Mouse (Mus musculus): ENCODE measurements at regions not wholly inside any gene's neighbourhood (a gene's known extent, or its start where the extent isn't known, plus 50 kb on each side); places are given as distances from the start of the nearest gene placed in this dataset.

DNA sequence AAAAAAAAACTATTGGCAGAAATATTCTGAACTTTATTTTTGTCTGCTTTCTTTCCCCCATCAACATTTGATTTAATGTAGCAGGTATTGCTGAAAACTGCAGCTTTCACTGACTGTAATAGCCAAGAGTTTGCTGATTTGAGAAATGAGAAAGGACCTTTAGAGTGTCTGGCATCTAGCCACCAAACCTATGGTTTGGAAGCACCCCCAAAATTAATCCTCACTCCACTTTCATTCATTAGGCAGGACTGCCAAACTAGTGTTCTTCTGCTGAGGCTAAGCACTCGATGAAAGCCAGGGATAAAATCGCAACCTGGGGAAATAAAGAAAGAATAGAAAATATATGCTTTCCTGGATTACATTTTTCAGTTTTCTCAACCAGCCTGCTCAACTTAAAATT, 320.4 kb downstream of the Atp6ap1l start:
- no peak for DNase-seq

DNA sequence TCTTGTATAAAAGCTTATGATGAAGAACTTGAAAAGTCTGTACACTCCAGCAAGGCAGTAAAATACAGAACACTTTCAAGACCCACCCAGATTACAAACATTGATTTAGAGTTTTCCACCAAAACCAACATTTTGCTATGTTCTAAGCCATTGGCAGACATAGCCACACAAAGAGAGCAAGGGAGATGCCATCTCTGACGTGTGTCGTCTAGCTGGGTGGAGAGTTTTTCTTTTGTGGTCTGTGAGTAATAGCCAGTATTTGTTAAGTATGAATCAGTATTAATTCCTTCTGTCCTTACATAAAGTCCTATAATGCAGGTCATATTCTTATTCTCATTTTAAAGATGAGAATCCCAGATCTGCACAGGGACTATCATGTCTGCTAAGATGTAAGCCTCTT, 329.8 kb downstream of the Atp6ap1l start:
- DNase-seq = no peak

DNA sequence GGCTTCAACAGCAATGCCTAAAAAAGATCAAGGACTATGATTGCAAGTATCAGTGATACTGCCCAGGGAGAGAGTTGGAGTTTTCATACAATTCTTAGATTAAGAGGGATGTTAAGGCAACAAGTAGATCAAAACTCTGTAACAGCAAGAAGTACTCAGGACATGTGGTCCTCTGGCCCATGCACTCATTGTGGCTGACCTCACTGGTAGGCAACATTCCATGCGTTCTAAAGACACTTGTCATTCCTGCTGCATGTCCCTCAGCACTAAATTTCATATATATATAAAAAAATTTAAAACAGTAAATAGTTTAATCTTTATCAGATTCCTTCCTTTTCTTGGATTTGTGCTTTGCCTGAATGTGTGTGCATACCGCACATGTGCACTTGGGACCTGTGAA, 332.6 kb downstream of the Atp6ap1l start:
- no peak for DNase-seq

DNA sequence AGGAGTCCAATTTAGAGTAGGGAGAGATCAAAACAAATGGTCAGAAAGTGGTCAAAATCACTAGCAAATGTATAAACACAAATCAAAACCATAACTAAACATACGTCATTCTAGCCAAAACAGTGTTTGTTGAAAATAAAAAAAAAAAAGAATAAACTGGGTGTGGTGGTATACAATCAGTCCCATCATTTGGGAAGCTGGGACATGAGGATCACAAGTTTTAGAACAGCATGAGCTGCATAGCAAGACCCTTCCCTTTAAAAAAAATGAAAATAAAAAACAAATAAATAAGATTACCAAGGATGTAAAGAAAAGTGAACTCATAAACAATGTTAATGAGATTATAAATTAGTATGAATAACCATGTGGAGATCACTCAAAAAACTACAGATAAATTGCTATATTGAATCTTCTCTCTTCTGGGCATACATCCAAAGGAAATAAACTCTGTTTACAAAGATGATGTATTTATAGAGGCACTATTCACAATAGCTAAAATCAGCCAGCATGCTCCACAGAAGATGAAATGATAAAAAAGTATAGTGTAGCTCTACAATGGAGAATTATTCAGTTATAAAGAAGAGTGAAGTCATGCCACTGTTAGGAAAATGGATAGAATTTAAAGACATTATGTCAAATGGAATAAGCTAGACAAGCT, 341.8 kb downstream of the Atp6ap1l start:
- DNase-seq = no peak

DNA sequence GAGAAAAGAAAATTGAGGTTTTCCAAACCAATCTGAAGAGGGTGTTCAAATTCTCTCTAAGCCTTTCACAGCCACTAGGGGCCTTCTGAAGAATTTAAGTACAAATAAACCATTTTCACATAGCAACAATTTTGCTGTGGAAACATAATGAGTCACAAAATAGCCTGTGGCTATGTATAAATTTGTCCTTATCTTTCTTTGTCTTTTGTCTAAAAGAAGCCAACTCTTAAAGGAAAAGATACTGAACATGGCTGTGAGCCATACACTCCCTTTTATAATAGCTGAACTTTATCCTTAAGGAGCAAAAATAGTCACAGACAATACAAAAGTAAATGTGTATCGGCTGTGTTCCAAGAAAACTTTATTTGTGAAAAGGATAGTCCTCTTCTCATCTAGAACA, 345.1 kb downstream of the Atp6ap1l start:
- no peak for DNase-seq

DNA sequence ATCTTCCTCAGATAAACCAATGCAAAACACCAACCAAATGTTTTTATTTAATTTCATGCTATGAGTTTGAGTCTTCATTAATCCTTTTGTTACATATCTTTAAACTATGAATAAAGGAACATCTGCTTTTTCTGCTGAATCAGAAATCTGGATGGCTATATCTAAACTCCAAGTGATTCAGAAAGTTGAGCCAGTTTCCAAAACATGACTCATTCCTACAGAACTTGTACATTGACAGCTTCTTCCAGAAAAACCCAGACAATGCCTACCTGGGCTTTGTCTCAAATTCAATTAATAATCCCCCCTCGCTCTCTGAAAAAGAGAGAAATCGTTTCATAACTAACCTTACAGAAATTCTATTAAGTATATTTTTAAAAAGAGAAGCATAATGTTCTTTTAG, 345.7 kb downstream of the Atp6ap1l start:
- DNase-seq = no peak

DNA sequence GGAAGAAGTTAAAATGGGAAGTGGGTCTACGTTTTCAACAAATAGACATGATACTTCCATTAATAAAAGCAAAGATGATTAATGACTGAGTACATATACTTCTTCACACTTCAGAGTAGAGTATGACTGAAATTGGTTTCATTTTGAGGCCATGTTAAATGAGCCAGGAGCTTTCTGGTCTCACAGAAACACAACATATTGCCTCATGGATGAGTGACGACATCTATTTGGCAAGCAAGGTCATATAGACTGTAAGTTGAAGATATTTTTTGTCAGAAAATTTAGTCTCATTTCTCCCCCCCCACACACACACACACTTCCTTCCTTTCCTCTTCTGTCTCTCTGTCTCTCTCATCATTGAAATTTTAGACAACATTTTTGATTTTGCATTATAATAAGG, 354.0 kb downstream of the Atp6ap1l start:
- DNase-seq = no peak

DNA sequence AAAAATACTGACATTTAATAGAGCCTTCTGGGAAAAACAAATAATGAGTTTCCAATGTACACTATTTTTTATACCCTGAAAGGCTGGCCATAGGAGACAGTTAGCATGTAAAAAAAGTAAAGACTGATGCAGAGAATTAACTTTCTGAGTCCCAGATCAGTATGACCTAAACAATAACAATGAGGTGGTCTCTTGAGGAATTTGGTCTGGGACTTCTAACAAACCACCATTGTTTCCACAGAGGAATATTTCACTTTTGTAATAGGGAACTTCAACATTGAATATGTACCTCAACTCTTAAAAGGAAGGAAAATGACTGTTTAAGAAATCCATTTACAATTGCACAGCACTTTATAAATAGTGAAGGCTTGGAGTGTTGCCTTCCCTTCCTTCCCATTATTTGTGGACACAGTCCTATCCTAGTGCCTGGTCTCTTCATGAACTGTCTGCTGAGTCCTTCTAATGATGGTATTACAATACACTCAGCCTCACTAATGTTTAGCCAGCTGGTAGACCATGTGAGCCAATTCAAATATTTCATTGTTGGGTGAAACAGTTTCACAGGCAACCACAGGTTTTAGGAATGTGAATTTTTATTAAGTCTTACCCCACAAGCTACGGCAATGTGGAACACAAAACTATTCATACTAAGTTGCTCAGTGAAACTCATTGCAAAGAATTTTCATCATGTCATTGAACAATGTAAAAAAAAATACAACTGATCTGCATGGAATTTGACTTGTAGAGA, 358.7 kb downstream of the Atp6ap1l start:
- no peak for DNase-seq

DNA sequence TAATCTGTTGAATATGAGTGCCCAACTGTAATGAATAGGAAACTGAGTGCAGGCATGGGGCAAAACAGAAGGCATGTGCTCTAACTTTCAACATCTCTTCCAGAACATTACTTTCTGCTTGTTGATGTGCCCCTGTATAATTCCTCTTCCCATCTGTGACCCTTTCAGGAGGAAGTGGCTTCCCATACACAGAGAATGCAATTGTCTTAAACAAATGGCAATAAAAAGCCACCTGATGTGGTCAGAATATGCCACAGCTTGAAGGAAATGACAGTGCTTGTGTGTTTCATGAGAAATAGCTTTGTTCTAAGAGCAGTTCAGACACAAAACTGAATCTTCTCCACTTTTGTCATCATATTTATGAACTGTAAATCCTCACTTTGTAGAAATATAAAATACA, 359.3 kb downstream of the Atp6ap1l start:
- no peak for DNase-seq

DNA sequence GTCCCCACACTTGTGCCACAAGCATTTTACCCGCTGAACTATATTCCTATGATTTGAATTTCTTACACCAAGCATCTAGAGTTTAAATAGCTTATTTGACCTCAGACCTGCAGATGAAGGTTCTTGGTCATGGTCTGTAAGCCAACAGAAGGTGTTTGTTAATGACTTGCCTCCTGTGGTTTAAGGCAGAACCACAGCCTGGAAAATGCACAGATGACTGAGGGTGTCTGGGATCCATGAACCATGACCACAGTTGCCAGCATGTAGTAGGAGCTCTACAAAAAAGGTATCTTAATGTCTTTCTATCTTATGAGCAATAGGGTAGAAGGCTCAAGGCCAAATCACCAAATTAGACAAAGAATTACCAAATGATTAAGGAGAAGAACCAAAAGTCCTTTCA, 367.6 kb downstream of the Atp6ap1l start:
- no peak for DNase-seq

DNA sequence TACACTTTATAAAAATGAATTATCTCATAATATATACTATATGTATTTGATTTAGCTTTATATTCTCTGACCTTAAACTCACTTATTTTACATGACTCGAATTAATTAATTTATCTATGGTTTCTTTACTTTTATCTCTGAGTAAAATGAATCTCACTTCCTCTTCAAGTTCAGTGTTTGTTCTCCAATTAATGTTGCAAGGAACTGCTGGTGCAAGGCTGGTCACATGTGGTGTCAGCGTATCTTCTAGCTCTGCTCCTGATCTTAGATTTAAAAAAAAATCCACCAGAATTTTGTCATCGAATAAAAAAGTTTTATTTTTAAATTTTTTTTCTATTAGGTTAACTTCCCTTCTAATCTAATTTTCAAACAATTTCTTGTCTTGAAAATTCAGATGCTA, 378.2 kb downstream of the Atp6ap1l start:
- no peak for DNase-seq

DNA sequence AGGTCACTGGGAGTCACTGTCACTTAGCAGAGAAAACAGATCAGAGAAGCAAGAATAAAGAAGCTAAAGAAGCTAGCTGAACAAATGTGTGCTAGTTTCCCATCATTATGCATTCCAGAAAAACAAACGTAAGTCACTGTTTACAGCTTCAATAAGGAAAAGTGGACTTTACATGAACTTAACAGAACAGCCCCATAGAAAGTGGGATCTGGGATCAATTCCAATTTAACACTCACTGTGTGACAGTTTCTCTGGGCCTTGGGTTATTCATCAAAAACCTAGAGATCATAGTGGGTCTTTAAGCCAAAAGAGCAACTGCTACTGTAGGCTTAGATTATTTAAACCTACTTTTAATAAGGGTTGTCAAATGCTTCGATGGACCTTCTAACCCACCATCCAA, 379.4 kb downstream of the Atp6ap1l start:
- no peak for DNase-seq

DNA sequence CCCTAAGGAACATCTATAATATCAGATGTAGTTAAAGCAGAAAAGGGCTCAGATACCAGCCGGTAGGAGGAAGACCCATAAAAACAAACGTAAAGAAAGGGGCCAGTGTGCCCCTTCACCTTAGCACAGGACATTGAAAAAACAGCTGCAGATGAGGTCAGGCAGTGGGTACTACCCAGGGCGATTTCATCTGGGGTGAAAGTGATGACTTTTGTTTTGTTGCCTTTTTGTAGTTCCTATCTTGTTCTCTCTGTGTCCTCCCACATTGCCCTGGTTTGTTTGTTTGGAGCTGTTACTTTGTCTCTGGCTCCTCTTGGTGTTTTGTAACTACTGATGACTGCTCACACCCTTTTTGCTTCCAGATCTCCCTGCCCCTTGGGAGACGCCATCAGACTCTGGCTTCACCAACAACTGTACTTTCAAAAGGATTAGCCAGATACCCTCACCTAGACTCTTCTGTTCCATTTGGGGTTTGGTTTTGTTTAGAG, 383.4 kb downstream of the Atp6ap1l start:
- no peak for DNase-seq

DNA sequence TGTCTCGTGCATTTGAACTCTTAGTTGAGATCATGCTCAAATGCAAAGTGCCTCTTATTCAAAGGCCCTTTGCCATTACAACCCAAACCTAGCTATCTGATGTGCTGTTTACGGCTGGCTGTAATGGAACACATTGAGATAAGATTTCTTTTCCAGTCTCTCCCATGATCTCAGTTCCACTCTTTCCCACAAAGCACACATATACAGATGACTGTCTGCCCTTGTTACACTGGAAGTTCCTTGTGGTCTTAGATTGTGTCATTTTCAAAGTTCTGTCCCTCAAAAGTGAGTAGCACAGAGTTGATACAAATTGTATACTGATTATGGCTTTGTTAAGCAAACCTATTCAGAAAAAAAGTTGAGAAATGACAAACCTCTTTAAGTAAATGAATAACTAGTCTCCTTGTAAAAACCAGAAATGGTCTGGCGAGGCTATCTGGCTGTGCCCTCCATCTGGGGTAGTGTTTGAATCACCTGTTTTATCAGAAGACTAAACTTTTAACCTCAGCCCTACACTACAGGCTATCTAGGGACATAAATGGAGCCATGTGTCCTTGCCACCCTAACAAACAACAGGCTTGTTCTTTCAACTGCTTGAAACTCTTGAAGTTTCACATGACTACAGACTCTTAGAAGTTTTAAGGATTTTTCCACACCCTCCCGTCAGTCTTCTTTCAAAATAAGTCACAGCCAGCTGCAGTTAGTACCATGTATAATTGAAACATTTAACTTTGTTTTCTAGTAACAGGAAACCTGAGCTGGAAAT, 384.0 kb downstream of the Atp6ap1l start:
- DNase-seq = no peak

DNA sequence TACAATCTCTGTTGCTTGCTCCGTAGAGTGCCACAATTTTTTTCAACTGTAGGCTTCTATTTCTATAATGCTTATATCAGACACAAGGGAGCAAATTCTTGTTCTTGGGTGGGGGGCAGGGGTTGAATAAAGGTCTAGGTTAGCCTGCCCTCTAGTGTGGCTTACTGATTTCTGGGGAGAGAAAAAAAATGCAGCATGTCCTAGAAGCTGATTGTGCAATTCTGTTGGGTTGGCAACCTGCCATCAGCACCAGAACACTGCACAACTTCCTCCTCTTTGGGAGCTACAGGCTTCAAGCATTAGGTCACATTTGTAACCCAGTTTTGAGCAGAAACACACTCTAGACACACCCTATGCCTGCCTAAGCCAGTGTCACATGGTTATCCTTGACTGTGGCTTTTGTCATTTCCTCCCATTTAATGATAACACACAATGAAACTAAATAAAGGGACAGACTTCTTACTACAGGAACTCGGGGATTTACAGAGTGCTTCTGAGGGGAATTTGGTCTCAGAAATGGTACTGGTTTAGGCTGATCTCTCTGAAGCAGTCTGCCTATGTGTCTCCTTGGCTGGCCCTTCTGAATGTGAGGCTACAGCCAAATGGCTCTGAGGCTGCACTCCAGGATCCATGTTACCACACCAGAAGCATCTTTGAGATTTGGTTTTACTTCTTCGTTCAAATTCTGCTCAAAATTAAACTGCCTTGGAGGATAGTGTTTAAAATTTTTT, 389.2 kb downstream of the Atp6ap1l start:
- DNase-seq = peak; percentile 4

DNA sequence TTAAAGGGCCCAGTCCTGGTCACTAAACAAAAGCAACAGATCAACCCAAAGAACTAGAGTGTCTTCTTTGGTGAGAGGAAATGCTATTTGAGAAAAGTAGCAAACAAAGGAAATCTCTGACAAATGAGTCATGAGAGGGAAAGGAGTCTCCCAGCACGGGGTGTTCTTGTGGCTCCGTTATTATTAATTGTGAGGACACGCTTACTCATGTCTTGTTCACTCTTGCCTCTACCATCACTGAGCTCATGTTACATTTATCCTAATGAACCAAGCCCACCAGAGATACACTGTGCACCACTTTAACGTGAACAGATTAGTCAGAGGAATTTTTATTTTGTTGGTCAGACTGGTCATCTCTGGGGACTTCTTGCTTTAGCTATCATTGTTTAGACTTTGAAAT, 391.3 kb downstream of the Atp6ap1l start:
- no peak for DNase-seq

DNA sequence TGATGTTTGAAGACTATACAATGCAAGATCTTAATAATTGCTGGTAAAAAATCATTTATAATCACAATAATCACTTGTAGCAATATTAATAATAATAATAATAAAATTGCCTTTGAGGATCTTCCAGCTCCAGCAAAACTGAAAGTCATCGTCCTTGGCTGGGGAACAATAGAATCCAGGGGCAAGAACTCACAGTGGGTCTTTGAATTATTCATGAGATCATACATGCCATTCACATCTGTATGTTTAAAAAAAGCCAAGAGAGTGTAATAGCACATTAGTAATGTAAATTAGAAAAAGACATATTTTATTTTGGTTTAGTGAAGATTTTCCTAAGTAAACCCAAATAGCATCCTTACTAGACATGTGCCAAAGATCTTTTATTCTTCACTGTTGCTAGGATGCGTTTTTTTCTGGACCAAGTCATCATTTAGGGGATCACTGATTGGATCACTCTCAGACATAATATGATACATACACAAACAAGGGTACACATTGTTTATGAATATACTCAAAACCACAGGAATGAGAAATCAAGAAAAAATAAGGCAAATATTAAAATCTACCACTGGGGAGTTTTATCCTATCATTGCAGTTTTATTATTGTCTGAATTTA, 392.3 kb downstream of the Atp6ap1l start:
- DNase-seq = no peak

DNA sequence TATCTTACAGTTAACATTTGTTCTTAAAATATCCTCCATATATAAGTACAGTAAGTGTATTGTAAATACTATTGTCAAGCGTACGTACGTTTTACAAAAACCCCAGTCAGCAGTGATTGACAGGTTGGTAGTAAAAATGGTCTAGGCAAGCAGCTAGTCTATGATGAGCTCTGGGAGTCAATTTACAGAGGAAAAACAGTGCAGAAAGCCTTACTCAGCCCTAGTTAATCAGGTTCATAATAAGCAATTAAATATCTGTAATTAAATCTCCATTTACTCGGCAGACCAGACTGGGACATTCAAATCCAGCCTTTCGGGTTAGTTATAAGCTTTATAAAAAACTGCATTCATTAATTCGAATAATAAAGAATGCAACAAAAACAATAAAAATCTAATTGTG, 394.7 kb downstream of the Atp6ap1l start:
- no peak for DNase-seq

DNA sequence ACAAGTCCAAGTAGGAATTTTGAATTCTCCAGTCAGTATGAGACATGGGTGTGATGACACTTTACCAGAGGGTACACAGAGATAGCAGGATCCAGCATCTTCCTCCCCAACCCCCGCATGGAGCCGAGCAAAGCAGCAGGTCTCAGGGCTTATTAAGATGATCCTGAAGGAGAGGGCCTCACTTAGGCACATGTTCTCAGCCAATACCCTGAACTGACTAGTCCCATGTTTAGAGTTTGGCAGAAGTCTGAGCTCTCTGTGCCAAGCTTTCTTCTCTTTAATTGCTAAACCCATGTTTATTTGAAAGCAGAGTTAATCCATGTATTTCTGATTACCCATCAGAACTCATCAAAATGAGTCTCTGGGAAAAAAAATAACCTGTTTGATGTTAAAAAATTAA, 402.0 kb downstream of the Atp6ap1l start:
- no peak for DNase-seq

DNA sequence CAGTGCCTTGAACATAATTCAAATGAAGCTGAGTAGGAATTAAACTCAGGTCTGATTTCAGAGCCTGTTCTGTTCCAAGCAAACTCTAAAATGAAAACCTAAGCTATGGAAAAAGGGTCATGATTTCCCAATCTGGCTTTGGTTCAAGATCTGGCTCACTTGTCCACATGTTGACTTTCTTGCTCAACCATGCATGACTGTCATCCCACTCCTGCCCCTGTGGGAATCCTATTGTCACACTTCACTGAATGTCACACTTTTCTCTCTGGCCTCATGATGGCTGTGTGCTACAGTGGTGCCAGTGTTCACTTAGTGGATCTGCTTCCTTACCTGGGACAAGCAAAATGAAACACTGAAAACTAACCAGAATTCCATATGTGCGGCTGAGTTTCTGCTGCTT, 403.0 kb downstream of the Atp6ap1l start:
- DNase-seq = no peak

DNA sequence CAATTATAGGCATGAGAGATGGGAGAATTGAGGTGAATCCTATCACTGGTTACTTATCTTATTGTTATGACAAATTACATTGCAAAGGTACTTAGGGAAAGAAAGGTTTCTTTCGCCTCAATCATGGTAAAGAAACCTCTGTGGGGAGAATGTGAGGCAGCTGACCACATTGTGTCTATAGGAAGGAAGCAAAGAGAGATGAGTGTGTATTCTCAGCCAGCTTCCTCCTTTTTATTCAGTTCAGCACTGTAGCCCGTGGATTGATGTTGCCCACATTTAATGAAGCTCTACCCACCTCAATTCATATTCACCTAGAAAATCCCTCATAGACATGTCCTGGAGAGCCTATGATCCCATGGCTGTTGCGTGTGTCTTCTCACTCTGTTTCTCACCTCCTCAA, 406.2 kb downstream of the Atp6ap1l start:
- DNase-seq = no peak

DNA sequence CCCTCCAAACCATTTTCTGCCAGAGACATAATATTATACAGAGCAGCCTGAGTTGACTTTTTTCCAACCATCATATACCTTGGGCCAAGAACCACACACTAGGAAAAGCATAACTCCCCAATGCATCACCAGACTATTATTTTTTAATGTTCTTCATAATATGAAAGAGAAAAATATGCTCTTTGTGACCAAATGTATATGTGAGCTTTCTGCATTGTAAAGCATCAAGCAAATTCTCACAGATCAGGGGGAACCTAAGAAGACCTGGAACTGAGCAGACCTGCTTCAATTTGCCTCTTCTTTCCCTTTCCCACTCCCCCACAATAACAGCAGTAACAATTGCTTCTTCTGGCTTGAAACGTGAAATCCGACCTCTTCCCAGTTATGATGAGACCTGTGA, 407.6 kb downstream of the Atp6ap1l start:
- DNase-seq = no peak

DNA sequence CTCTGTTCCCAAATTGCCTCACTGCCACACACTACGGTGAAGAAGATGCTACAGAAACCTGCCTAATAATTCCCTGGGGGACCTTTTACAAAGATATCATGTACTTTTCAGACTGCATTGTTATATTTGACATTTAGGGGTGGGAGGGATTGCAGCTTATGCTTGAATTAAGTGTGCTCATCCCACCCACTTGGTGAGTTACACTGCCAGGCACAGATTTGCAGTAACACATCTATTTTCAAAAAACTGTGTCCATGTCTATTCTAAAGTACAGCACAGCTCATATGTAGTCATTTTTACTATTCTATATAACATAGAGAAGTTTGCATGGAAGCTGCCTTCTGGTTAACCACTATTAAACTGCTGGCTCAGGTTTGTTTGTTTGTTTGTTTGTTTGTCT, 404.3 kb upstream of the Xrcc4 start:
- DNase-seq = no peak
